Mouse (Mus musculus): ENCODE data around the gene Dusp22.

Dusp22 gene

DNA sequence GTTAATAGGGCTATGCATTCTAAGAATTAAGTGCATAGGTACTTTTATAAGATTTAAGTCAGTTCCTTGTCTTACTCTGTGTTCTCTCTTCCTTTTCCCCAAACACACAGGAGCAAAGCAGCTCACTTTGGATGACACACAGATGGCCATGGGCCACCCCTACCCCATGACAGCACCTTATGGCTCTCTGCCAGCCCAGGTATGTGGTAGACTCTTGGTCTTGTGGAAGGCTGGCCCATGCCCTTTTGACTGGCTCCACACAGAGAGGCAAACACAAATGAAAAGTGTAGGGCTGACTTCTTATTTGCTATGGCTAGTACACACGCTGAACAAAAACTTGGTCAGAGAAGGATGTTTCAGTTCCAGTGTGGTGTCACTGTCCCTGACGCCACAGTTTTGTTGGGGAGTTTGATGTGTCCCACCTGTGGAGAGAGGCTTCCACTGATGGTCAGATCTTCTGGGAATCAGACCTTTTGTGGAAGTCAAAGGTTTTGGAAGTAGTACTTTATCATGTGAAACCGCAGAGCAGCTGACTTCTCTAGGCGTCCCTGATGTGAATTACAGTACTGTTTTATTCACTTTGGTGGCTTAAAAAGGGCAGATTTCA is 92.9 kb downstream of the Dusp22 start:
- no peak for DNase-seq

DNA sequence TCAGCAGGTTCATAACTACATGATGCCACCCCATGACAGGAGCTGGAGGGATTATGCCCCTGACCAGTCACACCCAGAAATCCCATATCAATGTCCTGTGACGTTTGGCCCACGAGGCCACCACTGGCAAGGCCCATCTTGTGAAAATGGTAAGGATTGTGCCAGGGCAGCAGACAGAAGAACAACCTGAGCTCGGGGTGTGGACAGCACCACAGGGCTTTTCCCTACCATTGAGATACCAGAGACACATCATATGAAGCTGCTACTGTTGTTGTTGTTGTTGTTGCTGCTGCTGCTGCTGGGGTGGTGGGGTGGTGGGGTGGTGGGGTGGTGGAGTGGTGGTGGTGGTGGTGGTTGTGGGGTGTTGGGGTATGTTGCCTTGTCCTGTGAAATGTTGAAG is 93.6 kb downstream of the Dusp22 start:
- DNase-seq: no peak

- DNase-seq: no peak
Measured at GRCm38 (mm10) chr13:30754066-30754465, 94.3 kb downstream of the Dusp22 start.

DNA sequence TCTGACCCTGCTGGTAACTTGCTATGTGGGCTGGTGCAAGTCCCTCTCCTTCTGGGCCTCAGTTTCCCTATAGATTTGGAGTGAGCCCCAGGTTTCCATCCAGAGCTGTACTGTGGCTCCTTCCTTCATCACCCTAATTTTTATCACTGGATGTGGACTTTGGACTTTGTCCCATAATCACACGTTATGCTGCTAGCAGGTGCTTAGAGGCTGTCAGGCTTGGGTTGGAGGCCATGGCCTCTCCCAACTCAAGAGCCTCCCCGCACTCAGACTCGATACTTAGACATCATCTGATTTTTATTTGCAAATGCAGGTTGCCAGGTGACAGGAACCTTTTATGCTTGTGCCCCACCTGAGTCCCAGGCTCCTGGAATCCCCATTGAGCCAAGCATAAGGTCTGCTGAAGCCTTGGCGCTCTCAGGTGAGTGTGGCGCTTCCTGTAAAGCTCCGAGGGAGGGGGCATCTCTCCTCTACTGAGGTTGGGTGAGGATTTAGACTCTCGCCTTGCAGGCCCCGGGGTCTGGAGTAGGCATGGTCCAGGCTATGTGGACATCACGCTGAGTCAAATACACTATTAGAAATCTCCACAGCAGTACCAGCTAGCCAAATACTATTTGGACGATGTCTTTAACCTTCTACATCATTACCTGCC is 95.2 kb downstream of the Dusp22 start:
- no peak for DNase-seq

GRCm38 (mm10) chr13:30755577-30755976 is 95.8 kb downstream of the Dusp22 start:
- DNase-seq: no peak

- DNase-seq: no peak
Measured at GRCm38 (mm10) chr13:30755998-30756639, 96.3 kb downstream of the Dusp22 start.

DNA sequence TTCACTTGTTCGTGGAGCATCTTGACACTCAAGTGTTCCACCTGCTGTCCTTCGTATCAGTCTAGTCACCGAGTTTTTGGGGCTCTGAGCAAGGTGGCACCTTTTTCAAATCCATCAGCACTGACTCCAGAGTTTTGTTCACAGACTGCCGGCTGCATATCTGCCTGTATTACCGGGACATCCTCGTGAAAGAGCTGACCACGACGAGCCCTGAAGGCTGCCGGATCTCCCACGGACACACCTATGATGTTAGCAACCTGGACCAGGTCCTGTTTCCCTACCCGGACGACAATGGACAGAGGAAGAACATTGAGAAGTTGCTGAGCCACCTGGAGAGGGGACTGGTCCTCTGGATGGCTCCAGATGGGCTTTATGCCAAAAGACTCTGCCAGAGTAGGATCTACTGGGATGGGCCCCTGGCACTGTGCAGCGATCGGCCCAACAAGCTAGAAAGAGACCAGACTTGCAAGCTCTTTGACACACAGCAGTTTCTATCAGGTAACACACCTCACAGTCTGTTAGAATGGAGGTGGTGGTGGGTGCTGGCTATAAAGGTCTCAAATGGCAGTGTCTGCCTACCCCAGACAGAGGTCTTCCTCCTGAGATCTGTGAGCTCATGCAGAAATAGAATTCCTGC is 97.6 kb downstream of the Dusp22 start:
- DNase-seq: no peak

- DNase-seq: no peak
Measured at GRCm38 (mm10) chr13:30758789-30759381, 99.1 kb downstream of the Dusp22 start.

GRCm38 (mm10) chr13:30760374-30761090 is 100.7 kb downstream of the Dusp22 start:
- no peak for DNase-seq

Measured in retina, postnatal 1 day (tissue).